8 mouse cellular contexts compared by ENCODE assay signal in the genomic region with DNA sequence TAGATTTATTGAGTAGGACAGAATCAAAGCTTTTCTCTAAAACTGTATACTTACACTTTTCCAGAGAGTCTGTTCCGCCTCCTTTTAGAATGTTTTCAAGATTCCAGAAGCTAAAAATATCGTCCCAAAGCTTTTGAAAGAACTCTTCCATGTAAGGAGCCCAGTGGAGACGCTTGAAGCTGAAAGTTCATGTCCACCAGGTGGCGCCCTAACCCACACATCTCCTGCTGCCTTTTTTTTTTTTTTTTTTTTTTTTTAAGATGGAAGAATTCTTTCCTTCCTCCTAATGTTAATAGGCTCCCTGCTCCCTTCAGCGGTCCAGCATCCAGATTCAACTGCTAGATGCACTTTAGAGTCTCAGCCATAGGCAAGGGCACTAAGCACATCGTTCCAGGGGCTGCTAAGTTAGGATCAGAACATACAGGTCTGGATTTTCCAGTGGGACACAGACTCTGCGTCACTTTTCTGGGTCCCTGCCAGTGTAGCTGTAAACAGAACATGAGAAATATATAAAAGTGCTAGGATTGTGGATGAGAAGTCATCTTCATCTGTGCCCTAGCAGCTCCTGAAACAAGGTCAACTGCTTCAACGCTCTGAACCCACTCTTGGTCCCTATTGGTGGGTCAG. TPM values are rescaled to one million over a fixed set of nuclear protein-coding genes. Genes with fewer than 3 reads are reported as not detected.
DNase-seq lines count a peak whose midpoint lies in the region; ATAC-seq and TF ChIP-seq lines count a peak whose summit lies in the region.

No protein-coding gene starts in this region.

- no peak for ATAC-seq in erythroblast, adult 5-6 weeks (replicated peaks; ENCODE audit: low FRiP score, poor library complexity, severe bottlenecking)

- H3K27ac ChIP-seq in layer of hippocampus, adult 2 months, result peak overlapping the region; percentile 59; the same call in 1 of the 2 replicates

- no peak overlapping the region for H3K4me3 ChIP-seq in layer of hippocampus, adult 2 months

- DNase-seq in CD4-positive helper T cell, adult 2 months (ENCODE audit: low read depth, low spot score), result peak; percentile 80
- peak; percentile 83 for DNase-seq in MEL-GATA-1-ER (ENCODE audit: extremely low read depth, low read depth)
- DNase-seq in cerebellum, adult 9-11 months, result peak; percentile 68
- peak; percentile 63 for DNase-seq in gastrocnemius, postnatal 25 days
- DNase-seq in layer of hippocampus, adult 2 months (ENCODE audit: low spot score in 2 of 2), result peak; percentile 80 to 89
- DNase-seq in lung, postnatal 10 days, result peak; percentile 94
- DNase-seq in spleen, adult 18-20 months, result peak; percentile 45 to 81

- TF ChIP-seq CTCF in layer of hippocampus, adult 2 months (conservative IDR thresholded peaks at IDR 0.05), result peak; percentile 86

RNA-seq across cellular contexts. Expression of a gene that starts 2.5 kb away (rescaled TPM):
- 10 to 100 TPM in 1 of 2 experiments, 1 to 10 TPM in 1; 6.8 to 11.8 TPM for total RNA-seq in gastrocnemius, postnatal 25 days (2021)
- total RNA-seq in layer of hippocampus, adult 2 months (2021), result 1 to 10 TPM; 7.0 to 8.3 TPM
- 3.8 and 5.9 TPM in 2 replicates for total RNA-seq in erythroblast, adult 5-6 weeks (2015; ENCODE audit: low replicate concordance)
- 3.2 and 5.3 TPM in 2 replicates for total RNA-seq in erythroblast, adult 5-6 weeks (2017; ENCODE audit: low replicate concordance)

RNA-seq across cellular contexts. Expression of a gene that starts 15.8 kb away (rescaled TPM):
- 1 to 10 TPM; 8.4 to 9.3 TPM for total RNA-seq in gastrocnemius, postnatal 25 days (2021)
- total RNA-seq in layer of hippocampus, adult 2 months (2021), result 10 to 100 TPM; 18.0 to 20.7 TPM
- total RNA-seq in erythroblast, adult 5-6 weeks (2015; ENCODE audit: low replicate concordance), result 5.2 TPM in 1 of 2 replicates, not detected in the other
- 0.34 TPM in 1 of 2 replicates, not detected in the other for total RNA-seq in erythroblast, adult 5-6 weeks (2017; ENCODE audit: low replicate concordance)

RNA-seq across cellular contexts. Expression of a gene that starts 19.1 kb away (rescaled TPM):
- total RNA-seq in gastrocnemius, postnatal 25 days (2021), result 10 to 100 TPM; 10.3 to 12.0 TPM
- total RNA-seq in layer of hippocampus, adult 2 months (2021), result 100 to 1,000 TPM in 1 of 2 experiments, 10 to 100 TPM in 1; 91.7 to 101 TPM
- total RNA-seq in erythroblast, adult 5-6 weeks (2015; ENCODE audit: low replicate concordance), result 3.8 and 8.1 TPM in 2 replicates
- total RNA-seq in erythroblast, adult 5-6 weeks (2017; ENCODE audit: low replicate concordance), result 12.0 and 22.6 TPM in 2 replicates

RNA-seq across cellular contexts. Expression of a gene that starts 54.4 kb away (rescaled TPM):
- 10 to 100 TPM; 10.4 to 12.2 TPM for total RNA-seq in gastrocnemius, postnatal 25 days (2021)
- total RNA-seq in layer of hippocampus, adult 2 months (2021), result 10 to 100 TPM; 62.5 to 68.2 TPM
- 4.0 TPM in 2 replicates for total RNA-seq in erythroblast, adult 5-6 weeks (2015; ENCODE audit: low replicate concordance)
- total RNA-seq in erythroblast, adult 5-6 weeks (2017; ENCODE audit: low replicate concordance), result 3.4 and 6.6 TPM in 2 replicates

RNA-seq across cellular contexts. Expression of a gene that starts 57.4 kb away (rescaled TPM):
- total RNA-seq in gastrocnemius, postnatal 25 days (2021), result 1 to 10 TPM; 4.0 to 5.7 TPM
- under 1 TPM; 0.25 to 0.26 TPM for total RNA-seq in layer of hippocampus, adult 2 months (2021)
- total RNA-seq in erythroblast, adult 5-6 weeks (2015; ENCODE audit: low replicate concordance), result not detected in 2 replicates
- total RNA-seq in erythroblast, adult 5-6 weeks (2017; ENCODE audit: low replicate concordance), result not detected in 2 replicates
